Mouse (Mus musculus): ENCODE measurements around the gene Dock9. TPM values are rescaled to one million over a fixed set of nuclear protein-coding genes. Genes with fewer than 3 reads are reported as not detected.

Gene Dock9
- total RNA-seq, 2 experiments from 2014 or later = 14.9 to 18.2 TPM

DNA sequence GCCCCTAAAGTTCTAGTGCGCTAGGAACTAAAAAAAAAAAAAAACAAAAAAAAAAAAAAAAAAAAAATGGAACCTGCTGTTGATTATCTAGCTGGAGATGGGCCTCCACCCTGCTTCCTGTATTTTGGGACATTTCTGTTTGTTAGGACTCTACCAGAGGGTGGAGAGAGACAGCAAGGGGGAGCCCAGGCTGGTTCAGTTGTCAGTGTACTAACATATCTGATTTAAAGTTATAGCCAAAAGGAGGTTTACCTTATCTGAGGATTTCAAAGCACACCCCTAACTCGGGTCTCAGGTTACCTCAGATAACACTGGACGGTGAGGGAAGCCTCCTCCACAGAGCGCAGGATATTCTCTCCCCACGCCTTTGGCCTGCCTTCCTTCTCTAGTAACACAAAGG, 4.0 kb downstream of the Dock9 start:
- no peak for DNase-seq
- intact Hi-C loops (cut with DNase I) = no loop called here

DNA sequence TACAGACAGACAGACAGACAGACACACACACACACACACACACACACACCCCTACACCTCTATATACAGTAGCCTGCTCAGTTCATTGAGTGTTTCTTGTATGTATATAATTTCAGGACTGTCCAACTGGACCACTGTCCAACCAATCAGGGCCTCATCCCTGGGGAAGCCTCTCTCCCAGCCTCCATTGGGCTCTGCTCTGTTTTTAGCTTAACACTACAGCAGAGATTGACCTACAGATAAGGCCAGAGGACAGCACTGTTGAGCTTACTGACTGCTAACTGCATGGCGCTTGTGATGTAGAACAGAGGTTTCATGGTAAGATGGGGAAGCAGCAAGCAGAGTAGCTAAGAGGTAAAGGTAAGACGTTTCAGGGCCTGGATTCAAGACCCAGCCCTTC, 5.7 kb downstream of the Dock9 start:
- no peak for DNase-seq
- intact Hi-C loops (cut with DNase I) = no loop called here

DNA sequence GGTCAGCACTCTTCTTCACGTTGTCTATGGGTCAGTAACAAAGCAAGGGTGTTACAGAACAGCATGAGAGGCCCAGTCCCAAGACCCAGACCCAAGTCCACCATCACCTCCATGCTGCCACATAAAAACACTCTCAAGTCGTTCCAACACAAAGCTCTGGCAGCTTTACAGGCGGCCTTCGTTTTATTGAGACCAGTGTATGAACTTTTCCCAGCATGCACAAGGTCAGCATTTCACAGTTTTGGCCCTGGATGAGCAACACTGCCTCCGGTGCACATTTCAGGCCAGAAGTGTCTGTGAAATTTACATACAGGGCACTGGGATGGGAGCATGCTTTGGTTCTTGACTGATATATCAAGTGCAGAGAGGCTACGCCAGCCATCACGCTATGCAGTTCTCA, 6.5 kb downstream of the Dock9 start:
- intact Hi-C loops (cut with DNase I) = no loop called here
- DNase-seq = no peak

DNA sequence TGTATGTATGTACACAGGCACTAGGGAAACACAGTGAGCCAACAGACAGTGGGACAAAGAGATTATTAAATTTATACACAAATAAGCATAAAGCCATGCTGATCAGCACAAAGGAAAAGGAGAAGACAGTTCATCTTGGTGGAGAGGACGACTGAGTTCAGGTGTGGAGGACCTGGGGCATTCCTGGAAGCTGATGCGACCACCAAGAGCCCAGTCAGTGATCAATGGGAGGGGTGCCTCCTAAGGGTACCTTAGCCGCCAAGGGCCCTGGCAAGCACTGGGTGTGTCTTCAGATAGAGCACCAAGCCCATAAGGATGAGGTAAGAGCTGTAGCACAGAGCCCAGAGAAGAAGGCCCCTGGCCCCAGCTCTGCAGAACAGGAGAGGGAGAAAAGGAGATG, 8.4 kb downstream of the Dock9 start:
- DNase-seq = no peak
- intact Hi-C loops (cut with DNase I) = no loop called here

DNA sequence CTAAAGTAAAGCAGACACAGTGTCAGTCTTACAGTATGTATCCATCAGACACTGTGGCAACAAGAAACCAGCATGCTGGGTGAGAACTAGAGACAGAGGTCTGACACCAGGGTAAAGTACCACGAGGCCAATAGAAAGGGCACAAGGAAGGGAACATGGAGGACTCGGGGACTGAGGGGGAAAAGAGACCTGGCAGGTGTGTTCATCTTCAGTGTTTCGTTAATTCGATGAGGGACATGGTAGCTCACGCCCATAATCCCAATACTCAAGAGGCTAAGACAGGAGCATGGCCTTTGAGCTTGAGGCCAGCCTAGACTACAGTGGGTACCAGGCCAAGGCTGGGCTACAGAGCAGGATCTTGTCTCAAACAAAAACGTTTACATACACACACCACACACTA, 9.2 kb downstream of the Dock9 start:
- DNase-seq = no peak
- intact Hi-C loops (cut with DNase I) = no loop called here

DNA sequence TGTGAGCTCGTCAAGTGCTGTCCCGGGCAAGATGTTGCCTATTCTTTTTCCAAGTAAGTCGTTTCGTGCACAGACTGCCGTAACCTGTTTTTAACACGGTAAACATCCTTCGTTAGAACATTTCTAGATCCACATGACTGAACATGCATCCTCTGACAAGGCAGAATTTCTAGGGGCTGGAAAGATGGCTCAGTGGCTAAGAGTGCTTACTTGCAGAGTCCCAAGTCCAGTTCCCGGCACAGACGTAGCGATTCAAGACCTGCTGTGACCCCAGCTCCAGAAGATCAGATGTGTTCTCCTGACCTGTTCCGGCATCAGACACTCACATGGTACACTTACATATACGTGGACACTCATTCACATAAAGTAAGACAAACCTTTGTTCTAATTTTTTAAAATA, 10.2 kb downstream of the Dock9 start:
- intact Hi-C loops (cut with DNase I) = no loop called here
- DNase-seq = no peak

DNA sequence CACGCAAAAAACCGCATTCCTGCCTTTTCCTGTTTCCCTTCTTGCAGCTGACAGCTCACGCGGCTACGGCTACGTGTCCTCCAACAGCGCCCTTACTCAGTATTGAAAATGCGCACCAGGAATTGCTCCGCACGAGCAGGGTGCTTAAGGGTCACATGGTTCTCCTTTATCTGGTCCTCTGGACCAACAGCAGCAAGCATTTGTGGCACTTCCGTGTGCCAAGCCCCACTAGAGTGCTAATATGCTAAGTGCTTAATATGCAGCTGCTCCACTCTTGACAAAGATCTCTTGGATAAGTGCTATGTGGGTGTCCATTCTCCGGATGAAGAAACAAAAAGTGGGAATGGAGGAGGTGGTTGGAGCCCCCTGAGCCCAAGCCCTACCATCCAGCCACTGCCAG, 10.7 kb downstream of the Dock9 start:
- DNase-seq = no peak
- intact Hi-C loops (cut with DNase I) = no loop called here

DNA sequence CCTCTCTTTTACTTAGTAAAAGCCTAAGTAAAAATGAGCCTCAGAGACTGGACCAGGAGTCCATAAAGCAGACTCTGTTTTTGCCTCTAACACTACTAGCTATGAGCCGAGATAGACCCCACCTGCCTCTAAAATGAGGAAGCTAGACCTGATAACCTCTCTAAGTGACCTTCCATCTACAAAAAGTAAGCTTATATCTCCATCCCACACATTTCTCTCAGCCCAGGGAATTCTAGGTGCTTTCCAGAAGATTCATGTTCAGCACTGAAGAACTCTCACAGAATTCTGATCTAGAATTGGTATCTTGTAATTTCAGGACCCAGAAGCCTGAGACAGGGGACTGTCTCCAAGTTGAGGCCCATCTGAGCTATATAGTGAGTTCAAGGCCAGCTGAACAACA, 12.2 kb downstream of the Dock9 start:
- DNase-seq = no peak
- intact Hi-C loops (cut with DNase I) = no loop called here

DNA sequence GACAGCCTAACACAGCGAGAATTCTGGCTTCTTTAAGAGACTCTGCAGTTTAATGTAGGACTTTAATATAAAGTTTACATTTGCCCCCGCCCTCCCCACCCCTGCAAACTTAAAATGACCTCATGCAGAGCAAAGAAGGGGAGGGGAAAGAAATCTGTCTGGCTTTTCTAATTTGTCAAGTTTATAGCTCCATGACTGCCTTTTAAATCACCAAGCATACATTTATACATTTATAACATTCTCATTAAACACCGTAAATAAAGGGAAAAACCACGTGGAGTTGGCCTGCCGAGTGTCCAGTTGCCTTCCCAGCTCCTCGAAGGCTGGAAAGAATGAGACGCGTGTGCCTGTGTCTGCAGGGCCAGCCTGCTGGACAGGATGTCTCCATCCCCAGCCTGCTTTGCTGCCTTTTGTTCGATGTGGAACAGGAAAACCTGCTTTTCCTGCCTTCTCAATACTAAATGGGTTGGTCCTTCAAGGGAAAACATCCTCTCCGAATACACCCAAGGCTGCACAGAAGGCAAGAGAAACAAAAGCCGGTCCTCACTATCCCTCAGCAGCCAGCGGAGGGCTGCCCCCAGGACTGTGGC, 16.6 kb downstream of the Dock9 start:
- DNase-seq = no peak
- intact Hi-C loops (cut with DNase I) = no loop called here

DNA sequence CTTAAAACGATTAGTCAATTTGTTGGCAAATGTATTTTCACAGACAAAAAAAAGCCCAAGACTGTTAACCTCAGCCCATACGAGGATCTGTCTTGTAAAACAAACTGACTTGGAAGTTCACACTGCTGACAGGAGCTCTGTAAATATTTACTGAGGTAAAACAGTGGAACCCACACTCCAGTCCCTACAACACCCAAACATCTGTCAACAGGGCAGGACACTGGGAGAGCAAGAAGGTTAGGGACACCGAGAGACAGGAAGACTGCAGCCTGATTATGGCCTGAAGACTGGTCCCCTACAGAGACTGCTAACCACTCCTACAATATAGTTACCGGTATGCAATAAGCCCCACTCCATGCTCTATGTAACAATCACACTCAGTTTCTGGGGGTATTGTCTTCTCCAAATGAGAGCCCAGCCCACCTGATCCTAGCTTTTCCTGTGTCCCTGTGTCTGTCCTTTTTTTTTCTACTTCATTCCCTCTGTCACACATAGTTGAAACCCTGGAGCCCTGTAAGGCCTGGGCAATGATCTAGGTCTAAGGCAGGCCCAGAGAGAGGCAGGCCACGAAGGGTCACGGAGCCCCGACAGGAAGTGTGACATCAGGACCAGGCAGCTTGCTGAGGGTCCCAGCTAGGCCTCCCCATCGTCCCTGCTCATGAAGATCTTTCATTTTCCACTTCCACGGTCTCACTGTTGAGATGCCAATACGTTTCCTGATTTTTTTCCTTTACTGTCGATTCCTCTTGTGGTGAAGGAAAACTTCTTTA, 17.3 kb downstream of the Dock9 start:
- no peak for DNase-seq
- intact Hi-C loops (cut with DNase I) = no loop called here

DNA sequence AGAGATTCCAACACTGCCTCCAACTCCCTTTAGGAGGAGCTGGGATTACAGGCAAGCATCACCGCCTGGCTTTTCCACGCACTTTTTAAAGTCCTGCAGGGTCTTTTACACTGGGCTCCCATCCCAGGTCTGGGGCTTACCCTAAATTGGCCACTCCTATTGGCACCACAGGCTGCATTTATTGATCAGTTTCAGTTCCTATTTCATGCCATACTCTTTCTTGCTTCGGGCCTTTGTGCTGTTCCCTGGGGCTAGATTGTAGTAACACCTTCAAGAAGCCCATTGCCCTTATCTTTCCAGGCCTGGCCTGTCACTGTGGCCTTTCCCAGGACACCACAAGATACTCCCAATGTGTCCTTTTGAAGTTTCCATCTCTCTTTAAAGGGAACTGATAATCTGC, 18.0 kb downstream of the Dock9 start:
- intact Hi-C loops (cut with DNase I) = no loop called here
- no peak for DNase-seq

DNA sequence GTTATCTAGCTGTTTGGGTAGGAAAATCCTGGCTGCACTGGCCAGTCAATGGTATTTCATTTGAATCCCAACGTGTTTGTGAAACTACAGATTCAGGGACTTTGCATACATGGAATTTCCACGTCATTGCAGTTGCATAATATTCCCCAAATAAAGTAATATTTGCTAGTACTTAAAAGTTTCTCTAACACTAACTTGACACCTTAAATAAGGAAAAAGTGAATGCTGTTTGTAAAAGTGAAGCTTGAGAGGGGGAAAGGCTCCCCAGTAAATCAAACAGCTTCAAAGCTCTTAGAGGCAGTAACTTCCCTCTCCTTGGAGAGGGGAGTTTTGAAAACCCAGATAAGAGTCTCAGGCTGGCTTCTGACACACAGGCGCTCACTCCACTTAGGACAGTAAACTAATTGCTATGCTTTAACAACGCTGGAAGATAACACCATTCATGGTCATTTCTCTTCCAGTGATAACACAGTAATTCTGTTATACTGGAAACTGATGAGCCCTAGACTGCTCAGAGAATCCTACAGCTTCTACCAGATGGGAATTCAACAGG, 20.3 kb downstream of the Dock9 start:
- no peak for DNase-seq
- intact Hi-C loops (cut with DNase I) = no loop called here

DNA sequence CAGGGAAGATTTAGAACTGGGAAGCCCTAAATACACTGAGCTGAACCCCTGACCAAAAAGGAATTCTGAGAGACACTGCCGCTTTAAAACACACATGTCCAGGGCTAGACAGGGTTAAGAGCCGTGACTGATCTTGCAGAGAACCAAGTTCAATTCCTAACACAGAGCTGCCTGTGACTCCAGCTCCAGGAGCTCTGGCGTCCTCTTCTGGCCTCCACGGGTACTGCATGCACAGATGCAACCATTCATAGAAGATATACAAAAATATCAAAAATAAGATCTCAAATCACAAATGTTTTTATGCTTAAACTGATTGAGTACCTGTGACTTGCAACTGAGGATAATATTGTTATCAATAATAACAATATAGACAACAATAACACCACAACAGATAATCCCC, 20.9 kb downstream of the Dock9 start:
- intact Hi-C loops (cut with DNase I) = no loop called here
- no peak for DNase-seq

DNA sequence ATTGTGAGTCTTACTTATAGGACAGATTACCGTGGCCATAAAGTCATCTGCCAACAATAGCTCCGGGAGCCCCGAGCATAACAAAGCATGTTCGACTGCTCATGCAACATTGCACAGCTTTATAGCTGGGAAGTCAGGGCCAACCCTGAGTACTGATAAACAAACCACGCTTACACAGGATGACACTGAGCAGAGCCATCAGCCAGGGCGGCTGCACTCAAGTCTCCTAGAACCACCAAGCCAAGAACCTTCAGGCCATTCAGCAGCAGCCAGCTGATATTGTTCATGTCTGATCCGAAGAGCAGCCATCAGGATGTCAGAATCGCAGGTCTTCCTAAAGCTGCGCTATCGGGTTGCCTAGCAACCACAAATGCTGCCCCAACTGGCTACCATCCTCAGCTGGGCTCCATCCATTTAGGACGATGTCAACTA, 35.6 kb downstream of the Dock9 start:
- no peak for DNase-seq
- intact Hi-C loops (cut with DNase I) = no loop called here

DNA sequence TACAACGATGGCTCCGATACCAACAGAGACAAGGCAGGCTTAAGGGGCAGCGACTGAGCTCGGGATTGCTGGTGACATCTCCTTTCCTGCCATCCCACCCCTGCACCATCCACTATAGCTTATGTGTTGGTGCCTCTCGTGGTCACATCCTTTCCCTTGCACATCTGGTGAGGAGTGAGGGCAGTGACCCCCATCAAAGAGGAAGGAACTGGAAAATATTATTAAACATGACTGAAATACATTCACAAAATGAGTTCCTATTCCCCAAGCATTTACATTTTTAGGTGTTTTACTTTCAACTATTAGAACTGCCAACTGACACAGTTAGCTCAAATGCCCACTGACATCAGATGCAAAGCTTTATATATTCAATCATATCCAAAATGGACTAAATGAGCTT, 37.2 kb downstream of the Dock9 start:
- intact Hi-C loops (cut with DNase I) = no loop called here

DNA sequence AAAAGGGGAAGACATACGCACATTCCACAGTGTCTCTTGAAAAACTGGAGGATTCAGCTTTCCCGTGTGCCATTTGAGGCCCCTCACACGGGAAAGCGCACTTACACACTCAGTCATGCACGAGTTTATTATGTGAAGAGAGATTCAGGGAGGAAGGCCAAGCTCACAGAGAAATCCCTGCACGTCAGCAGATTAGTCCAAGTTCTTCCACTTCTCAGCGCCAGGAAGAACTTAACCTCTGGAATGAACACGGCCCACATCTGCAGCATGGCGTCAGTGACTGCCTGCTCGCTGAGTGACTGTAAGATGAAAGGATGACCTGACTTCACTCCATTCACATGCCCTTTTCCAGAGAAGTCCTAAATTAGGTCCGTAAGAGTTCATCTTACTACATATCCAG, 43.5 kb downstream of the Dock9 start:
- intact Hi-C loops (cut with DNase I) = loop anchor here (5.0 kb wide), 3 partner anchors 47 to 167 kb away; no protein-coding TSS in a partner anchor
- peak in 1 of 2 experiments; percentile 13 for DNase-seq

More for the DNA sequence above, 37.2 kb downstream of the Dock9 start:
- no peak for DNase-seq

DNA sequence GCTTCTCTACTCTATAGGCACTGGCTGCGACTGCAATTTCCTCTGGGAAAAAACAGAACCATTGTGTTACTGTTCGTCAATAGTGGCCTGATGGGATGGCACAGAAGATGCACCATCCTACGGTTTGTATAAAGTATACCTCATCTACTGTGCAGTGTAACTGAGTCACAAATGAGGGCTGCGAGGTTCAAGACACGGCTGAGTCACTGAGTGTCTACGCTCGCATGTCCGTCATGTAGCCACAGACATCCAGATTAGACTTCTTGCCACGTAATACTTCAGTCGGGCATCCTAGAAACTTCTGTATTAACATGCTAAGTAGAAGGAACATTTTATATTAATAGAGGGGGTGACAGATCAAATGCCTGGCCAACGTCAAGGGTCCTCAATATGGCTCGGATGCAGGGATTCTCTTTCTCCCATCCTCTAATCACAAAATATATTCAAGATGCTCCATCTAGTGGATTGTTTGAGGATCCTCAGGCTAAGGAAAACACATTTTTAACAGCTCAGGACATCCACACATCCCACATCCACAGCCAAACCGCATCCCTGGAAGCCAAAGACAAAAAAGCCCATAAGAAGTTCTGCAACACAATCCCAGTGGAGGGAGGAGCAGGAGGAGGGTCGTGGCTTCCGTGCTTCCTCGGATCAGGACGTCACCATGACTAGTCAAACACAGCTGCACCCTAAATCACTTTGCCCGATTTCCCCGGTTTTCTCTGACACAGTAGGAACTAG, 44.8 kb downstream of the Dock9 start:
- intact Hi-C loops (cut with DNase I) = loop anchor here (5.0 kb wide), 3 partner anchors 46 to 166 kb away; no protein-coding TSS in a partner anchor
- peak in 1 of 2 experiments; percentile 27 for DNase-seq

DNA sequence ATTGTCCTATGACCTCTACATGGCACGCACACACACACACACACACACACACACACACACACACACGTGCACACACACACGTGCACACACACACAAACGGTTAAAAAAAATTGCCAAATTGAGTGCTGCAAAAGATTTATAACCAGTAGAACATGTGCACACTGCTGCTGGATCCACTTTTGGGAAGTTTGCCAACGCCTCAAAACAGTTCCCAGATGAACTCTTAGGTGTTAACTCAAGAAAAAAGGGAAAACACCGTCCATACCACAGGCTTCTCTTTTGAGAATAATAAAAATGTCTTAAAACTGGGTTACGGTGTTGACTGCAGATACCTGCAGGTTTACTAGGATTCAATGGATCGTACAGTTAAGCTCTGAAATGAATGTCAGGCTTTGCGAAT, 48.0 kb downstream of the Dock9 start:
- no peak for DNase-seq
- intact Hi-C loops (cut with DNase I) = loop anchor here (5.0 kb wide), 4 partner anchors 42 to 162 kb away; no protein-coding TSS in a partner anchor

DNA sequence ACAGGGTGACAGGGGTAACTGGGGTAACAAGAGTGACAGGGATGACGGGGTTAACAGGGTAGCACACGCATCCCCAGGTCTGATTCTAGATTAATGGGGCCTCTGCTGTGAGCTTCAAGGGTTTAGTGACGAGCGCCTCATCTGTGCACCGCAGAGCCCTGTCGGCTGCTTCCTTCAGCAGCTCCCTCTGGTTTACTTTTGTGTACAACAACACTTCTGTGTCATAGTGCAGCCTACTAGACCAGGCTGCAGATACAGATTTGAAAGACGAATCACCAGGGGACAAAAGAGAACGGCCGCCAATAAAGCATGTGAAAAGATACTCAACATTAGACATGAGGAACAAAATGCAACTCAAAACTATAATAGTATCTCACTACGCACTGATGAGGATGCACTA, 48.6 kb downstream of the Dock9 start:
- no peak for DNase-seq
- intact Hi-C loops (cut with DNase I) = loop anchor here (5.0 kb wide), 1 partner anchor 97 kb away; no protein-coding TSS in a partner anchor

DNA sequence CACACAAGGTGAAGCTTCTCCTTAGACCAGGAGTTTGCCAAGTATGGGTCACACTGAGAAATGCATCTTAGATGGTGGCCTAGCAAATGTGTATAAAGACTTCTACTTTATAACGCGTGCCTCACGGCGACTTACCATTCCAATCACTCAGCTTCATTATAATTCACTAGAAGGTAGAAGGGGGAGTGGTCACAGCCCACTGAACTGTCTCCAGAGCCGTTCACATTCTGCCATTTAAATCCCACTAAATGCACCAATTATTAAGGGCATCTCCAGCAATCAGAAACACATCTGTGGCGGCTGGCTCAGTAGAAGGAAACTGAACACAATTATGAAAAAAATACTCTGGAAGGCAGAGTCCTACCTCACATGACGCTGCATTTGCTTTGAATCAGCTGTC, 50.3 kb downstream of the Dock9 start:
- intact Hi-C loops (cut with DNase I) = loop anchor here (5.0 kb wide), 1 partner anchor 95 kb away; no protein-coding TSS in a partner anchor
- no peak for DNase-seq

DNA sequence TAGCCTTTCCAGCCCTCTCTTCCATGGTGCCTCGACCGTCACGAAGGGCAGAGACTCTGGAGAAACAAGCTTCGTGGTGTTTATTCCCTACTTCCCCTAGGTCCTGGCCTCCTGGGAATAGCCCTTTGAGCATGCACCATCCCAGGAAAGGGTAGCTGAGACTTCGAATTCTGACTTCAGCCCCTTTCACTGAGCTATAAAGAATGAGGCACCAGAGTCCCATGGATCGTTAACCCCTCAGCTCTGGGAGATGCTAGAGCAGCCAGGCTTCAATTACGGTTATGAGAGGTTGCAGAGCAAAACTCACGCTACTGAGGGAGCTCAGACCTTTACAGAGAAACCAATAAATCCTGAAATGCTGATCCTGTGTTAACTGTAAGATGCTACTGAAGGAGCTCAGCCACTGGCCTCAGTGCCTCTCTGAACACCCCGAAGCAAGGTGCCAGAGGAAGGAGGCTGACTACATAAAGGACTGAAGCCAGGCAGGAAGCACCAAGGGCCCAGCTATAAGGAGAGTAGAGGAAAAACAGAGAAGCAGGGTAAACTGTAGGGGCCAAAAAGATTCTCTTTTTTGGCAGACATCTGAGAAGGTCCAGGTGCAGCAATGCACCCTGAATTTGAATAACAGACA, 53.7 kb downstream of the Dock9 start:
- intact Hi-C loops (cut with DNase I) = no loop called here
- DNase-seq = no peak

All from gastrocnemius, postnatal 36 days (tissue).